Mouse (Mus musculus) left cerebral cortex, adult 2 months (tissue): ENCODE results near the gene Cotl1. TPM values are rescaled to one million over a fixed set of nuclear protein-coding genes. Genes with fewer than 3 reads are reported as not detected.

ENCODE experiments used
- DNase-seq, 2 experiments: peaks; one replicate each; pipeline ENCODE4 v3.0.0; 2021 to 2022; ENCODE audit warnings: low spot score in 2 of 2, mixed read lengths in 1 of 2; ENCODE audit errors: extremely low spot score in 1 of 2
- H3K27ac ChIP-seq: fragments of 200-600 bp; 2 replicates; pipeline ENCODE4 v1.8.1; 2022
- H3K4me3 ChIP-seq: fragments of 200-600 bp; 2 replicates; pipeline ENCODE4 v1.8.1; 2022
- CTCF ChIP-seq: fragments of 200-600 bp; IDR thresholded peaks from 2 replicates; pipeline ENCODE4 v1.8.1; 2022; ENCODE audit warnings: antibody characterized with exemption, mild to moderate bottlenecking, moderate library complexity
- intact Hi-C: fragments of 180-260 bp; cut with DNase I; formaldehyde crosslinking; loops from one replicate; pipeline ENCODE4 v1.15.1; 2025
- total RNA-seq, 2 experiments: library from RNA; stranded (reverse); gene quantifications; 2 replicates each; pipeline ENCODE4 v1.2.3; 2021

Cotl1 gene
- total RNA-seq, 2 experiments from 2014 or later: 60.1 to 61.4 TPM

- no peak overlapping the region for H3K4me3 ChIP-seq
- no peak for DNase-seq
- no peak overlapping the region for H3K27ac ChIP-seq
- no peak for TF ChIP-seq CTCF
- intact Hi-C loops: no loop called here
Measured at GRCm38 (mm10) chr8:119826982-119827381, 13.4 kb downstream of the Cotl1 start.

- intact Hi-C loops: no loop called here
- TF ChIP-seq CTCF: no peak
- Histone ChIP-seq H3K4me3 (no peak overlapping the region), H3K27ac (no peak overlapping the region; the same call in 1 of the 2 replicates)
- no peak for DNase-seq
Measured at GRCm38 (mm10) chr8:119825950-119826730, 14.2 kb downstream of the Cotl1 start.

GRCm38 (mm10) chr8:119824809-119825273, 15.5 kb downstream of the Cotl1 start:
- intact Hi-C loops: no loop called here
- H3K27ac ChIP-seq: peak overlapping the region; percentile 63

GRCm38 (mm10) chr8:119824100-119824499, 16.2 kb downstream of the Cotl1 start:
- DNase-seq: peak in 1 of 2 experiments; percentile 67
- no peak; the same call in 1 of the 2 replicates for TF ChIP-seq CTCF
- H3K4me3 ChIP-seq: no peak overlapping the region
- intact Hi-C loops: no loop called here
- peak overlapping the region; percentile 16; the same call in 1 of the 2 replicates for H3K27ac ChIP-seq

More at GRCm38 (mm10) chr8:119824809-119825273, 15.5 kb downstream of the Cotl1 start:
- no peak overlapping the region for H3K4me3 ChIP-seq
- DNase-seq: no peak
- no peak for TF ChIP-seq CTCF

- no peak overlapping the region; the same call in 1 of the 2 replicates for H3K27ac ChIP-seq
- TF ChIP-seq CTCF: no peak
- intact Hi-C loops: no loop called here
- DNase-seq: no peak
- no peak overlapping the region for H3K4me3 ChIP-seq
Measured at GRCm38 (mm10) chr8:119823278-119823677, 17.1 kb downstream of the Cotl1 start.

- intact Hi-C loops: no loop called here
- no peak for DNase-seq
- H3K27ac ChIP-seq: no peak overlapping the region
Measured at GRCm38 (mm10) chr8:119821691-119822090, 18.7 kb downstream of the Cotl1 start.

GRCm38 (mm10) chr8:119819976-119820375, 20.4 kb downstream of the Cotl1 start:
- no peak for TF ChIP-seq CTCF
- H3K27ac ChIP-seq: no peak overlapping the region
- intact Hi-C loops: no loop called here
- H3K4me3 ChIP-seq: no peak overlapping the region
- no peak for DNase-seq

More at GRCm38 (mm10) chr8:119821691-119822090, 18.7 kb downstream of the Cotl1 start:
- H3K4me3 ChIP-seq: no peak overlapping the region
- no peak for TF ChIP-seq CTCF

- intact Hi-C loops: no loop called here
- DNase-seq: no peak
- H3K27ac ChIP-seq: no peak overlapping the region
- no peak overlapping the region for H3K4me3 ChIP-seq
- TF ChIP-seq CTCF: no peak
Measured at GRCm38 (mm10) chr8:119819316-119819715, 21.0 kb downstream of the Cotl1 start.

- intact Hi-C loops: no loop called here
- TF ChIP-seq CTCF: no peak
- Histone ChIP-seq H3K27ac (0 out of 2 replicates have a peak overlapping the region, but pooled peaks have one; percentile 16), H3K4me3 (no peak overlapping the region)
- DNase-seq: no peak
Measured at GRCm38 (mm10) chr8:119817446-119817845, 22.9 kb downstream of the Cotl1 start.

- no peak for TF ChIP-seq CTCF
- H3K27ac ChIP-seq: no peak overlapping the region
Measured at GRCm38 (mm10) chr8:119816219-119816618, 24.1 kb downstream of the Cotl1 start.

GRCm38 (mm10) chr8:119812650-119813431, 27.5 kb downstream of the Cotl1 start:
- DNase-seq: no peak
- Histone ChIP-seq H3K4me3 (no peak overlapping the region), H3K27ac (0 out of 2 replicates have a peak overlapping the region, but pooled peaks have one; percentile 36)
- intact Hi-C loops: no loop called here
- no peak for TF ChIP-seq CTCF

More at GRCm38 (mm10) chr8:119816219-119816618, 24.1 kb downstream of the Cotl1 start:
- no peak for DNase-seq
- intact Hi-C loops: no loop called here
- no peak overlapping the region for H3K4me3 ChIP-seq

GRCm38 (mm10) chr8:119811925-119812324, 28.4 kb downstream of the Cotl1 start:
- TF ChIP-seq CTCF: no peak; the same call in 1 of the 2 replicates
- DNase-seq: no peak
- no peak overlapping the region for H3K4me3 ChIP-seq
- intact Hi-C loops: no loop called here
- no peak overlapping the region for H3K27ac ChIP-seq
